ENCODE assay signal across 13 mouse cellular contexts in genomic region chr11:97123282-97123890, GRCm38 (mm10). TPM values are rescaled to one million over a fixed set of nuclear protein-coding genes. Genes with fewer than 3 reads are reported as not detected.
DNase-seq lines count a peak whose midpoint lies in the region; ATAC-seq and TF ChIP-seq lines count a peak whose summit lies in the region.
"Had no signal": no experiment of that assay in that cellular context is flagged by ENCODE, and none has a peak within 500 bp of the region (broad histone marks: within the 10 kb centered on the region; RNA-seq: fewer than 3 reads in every experiment).

No protein-coding gene starts in this region.

- peak; percentile 62 for TF ChIP-seq CTCF in kidney, postnatal 0 days (IDR thresholded peaks at IDR 0.05; ENCODE audit: low read depth)
- TF ChIP-seq CTCF in E14TG2a.4 (conservative IDR thresholded peaks at IDR 0.05; ENCODE audit: low read length) = peak; percentile 68

- no peaks in the 10 kb centered on the region for H3K9me3 ChIP-seq in kidney, postnatal 0 days (replicated peaks; ENCODE audit: low read length)
- no peaks in the 10 kb centered on the region for H3K9me3 ChIP-seq in E14TG2a.4 (ENCODE audit: low read length)

- no peaks in the 10 kb centered on the region for H3K4me1 ChIP-seq in kidney, postnatal 0 days (replicated peaks; ENCODE audit: insufficient read depth, low read length)
- H3K4me1 ChIP-seq in E14TG2a.4 (replicated peaks; ENCODE audit: low read depth, low read length) = peaks cover 44% of the 10 kb centered on the region

- no peak overlapping the region for H3K4me2 ChIP-seq in kidney, postnatal 0 days (ENCODE audit: low read length)

- 18% methylated on average over 11 of the region's 11 CpGs for WGBS in kidney, postnatal 0 days

- H3K27ac ChIP-seq in kidney, postnatal 0 days = no peak overlapping the region
- H3K27ac ChIP-seq: macrophage had no signal

- no peaks in the 10 kb centered on the region for H3K27me3 ChIP-seq in kidney, postnatal 0 days (ENCODE audit: insufficient read depth, low read length)
- peaks cover 63% of the 10 kb centered on the region for H3K27me3 ChIP-seq in E14TG2a.4 (ENCODE audit: insufficient read depth, low read length)

- H3K4me3 ChIP-seq in kidney, postnatal 0 days (replicated peaks; ENCODE audit: low read depth, low read length) = no peak overlapping the region
- no peak overlapping the region for H3K4me3 ChIP-seq in E14TG2a.4 (replicated peaks; ENCODE audit: low read length)

- no peak for DNase-seq in kidney, postnatal 0 days (ENCODE audit: low spot score)
- no peak for DNase-seq in kidney, postnatal 4 days
- DNase-seq in NIH3T3 (ENCODE audit: low read depth) = peak; percentile 33
- no peak for DNase-seq in adrenal gland, adult 18-20 months (ENCODE audit: low spot score in 2 of 2)
- DNase-seq in urinary bladder, postnatal 4 days (ENCODE audit: low spot score in 2 of 2) = no peak
- DNase-seq: adrenal gland, postnatal 14 days; embryo, embryonic 11 days; gastrocnemius, postnatal 10 days; layer of hippocampus, postnatal 36 days had no signal

- no peak for ATAC-seq in kidney, postnatal 0 days (replicated peaks; ENCODE audit: low FRiP score, low read depth)
- peak; percentile 57 for ATAC-seq in megakaryocyte-erythroid progenitor cell, adult 5-6 weeks (replicated peaks; ENCODE audit: low FRiP score, low TSS enrichment, poor library complexity, severe bottlenecking)
- ATAC-seq: inflammation-experienced regulatory T-cells, adult 6 months had no signal

- no peaks in the 10 kb centered on the region for H3K36me3 ChIP-seq in kidney, postnatal 0 days (ENCODE audit: insufficient read depth, low read length)
- H3K36me3 ChIP-seq in E14TG2a.4 (ENCODE audit: insufficient read depth, low read length) = no peaks in the 10 kb centered on the region

- H3K9ac ChIP-seq in kidney, postnatal 0 days (ENCODE audit: low read depth, low read length) = no peak overlapping the region

RNA-seq across cellular contexts. Expression of gene Tbx21, which starts 8.3 kb away (rescaled TPM):
- 0.15 TPM in 1 of 2 replicates, not detected in the other for polyA plus RNA-seq in kidney, postnatal 0 days (2015; fragmentation: Nextera tagmentation; extraction: Ambion mirVana)
- 0.96 and 1.9 TPM in 2 replicates for total RNA-seq in megakaryocyte-erythroid progenitor cell, adult 5-6 weeks (2014; fragmentation: Nextera tagmentation)
- 0.30 and 0.61 TPM in 2 replicates for total RNA-seq in megakaryocyte-erythroid progenitor cell, adult 5-6 weeks (2017)
- under 1 TPM; 0.27 to 0.54 TPM for total RNA-seq in adrenal gland, adult 18-20 months (2021)

RNA-seq across cellular contexts. Expression of gene Tbkbp1, which starts 27.9 kb away (rescaled TPM):
- 4.6 and 5.5 TPM in 2 replicates for polyA plus RNA-seq in kidney, postnatal 0 days (2015; fragmentation: Nextera tagmentation; extraction: Ambion mirVana)
- total RNA-seq in megakaryocyte-erythroid progenitor cell, adult 5-6 weeks (2014; fragmentation: Nextera tagmentation) = 0.89 TPM in 1 of 2 replicates, not detected in the other
- total RNA-seq in megakaryocyte-erythroid progenitor cell, adult 5-6 weeks (2017) = 0.23 TPM in 2 replicates
- 10 to 100 TPM; 11.7 to 16.2 TPM for total RNA-seq in adrenal gland, adult 18-20 months (2021)

Comparison
In these comparisons a context has a peak if more than half of its experiments do, and no peak if none do; other contexts are left out.
1. RNA of gene Tbkbp1, which starts 27.9 kb away (total RNA-seq): 11.7 to 16.2 TPM in adrenal gland, adult 18-20 months; 0.23 to 0.89 TPM in megakaryocyte-erythroid progenitor cell, adult 5-6 weeks; every median in the first group is over 4 times any median in the second.